Mouse (Mus musculus) heart, postnatal 0 days (tissue): ENCODE measurements around the gene Runx1.

Experiments used
- CTCF ChIP-seq: IDR thresholded peaks from 2 replicates; pipeline ENCODE4 v1.5.1; 2016; ENCODE audit warnings: antibody characterized with exemption, control low read depth, low read depth
- EP300 ChIP-seq: IDR thresholded peaks from 2 replicates; pipeline ENCODE4 v1.6.1; 2016; ENCODE audit warnings: antibody characterized with exemption, low read depth

- TF ChIP-seq CTCF (no peak), EP300 (no peak)
Observed at GRCm38 (mm10) chr16:92697227-92697736, 128.7 kb downstream of the Runx1 start.
